Mouse (Mus musculus): ENCODE measurements around the gene Spag16.

The Spag16 gene

GRCm38 (mm10) chr1:70082208-70082878 is 255.6 kb downstream of the Spag16 start:
- DNase-seq (ENCODE audit: low read depth, low spot score): no peak

GRCm38 (mm10) chr1:70104683-70105082 is 277.9 kb downstream of the Spag16 start:
- DNase-seq (ENCODE audit: low read depth, low spot score): no peak

- no peak for DNase-seq (ENCODE audit: low read depth, low spot score)
These were observed 289.6 kb downstream of the Spag16 start for GRCm38 (mm10) chr1:70116212-70116982.

- DNase-seq (ENCODE audit: low read depth, low spot score): peak; percentile 1
These were observed 301.3 kb downstream of the Spag16 start for GRCm38 (mm10) chr1:70128035-70128434.

- DNase-seq (ENCODE audit: low read depth, low spot score): no peak
These were observed 308.8 kb downstream of the Spag16 start for GRCm38 (mm10) chr1:70135547-70135946.

- DNase-seq (ENCODE audit: low read depth, low spot score): no peak
These were observed 338.8 kb downstream of the Spag16 start for GRCm38 (mm10) chr1:70165343-70166158.

- DNase-seq (ENCODE audit: low read depth, low spot score): no peak
These were observed 353.5 kb downstream of the Spag16 start for GRCm38 (mm10) chr1:70180123-70180741.

GRCm38 (mm10) chr1:70264815-70265214 is 438.0 kb downstream of the Spag16 start:
- DNase-seq (ENCODE audit: low read depth, low spot score): no peak

- no peak for DNase-seq (ENCODE audit: low read depth, low spot score)
These were observed 439.2 kb downstream of the Spag16 start for GRCm38 (mm10) chr1:70265920-70266505.

GRCm38 (mm10) chr1:70270139-70270538 is 443.4 kb downstream of the Spag16 start:
- DNase-seq (ENCODE audit: low read depth, low spot score): no peak

GRCm38 (mm10) chr1:70272753-70273152 is 446.0 kb downstream of the Spag16 start:
- no peak for DNase-seq (ENCODE audit: low read depth, low spot score)

- no peak for DNase-seq (ENCODE audit: low read depth, low spot score)
These were observed 452.5 kb downstream of the Spag16 start for GRCm38 (mm10) chr1:70279296-70279695.

- no peak for DNase-seq (ENCODE audit: low read depth, low spot score)
These were observed 456.6 kb downstream of the Spag16 start for GRCm38 (mm10) chr1:70283388-70283787.

GRCm38 (mm10) chr1:70284140-70284539 is 457.4 kb downstream of the Spag16 start:
- no peak for DNase-seq (ENCODE audit: low read depth, low spot score)

- no peak for DNase-seq (ENCODE audit: low read depth, low spot score)
These were observed 489.5 kb downstream of the Spag16 start for GRCm38 (mm10) chr1:70316128-70316765.

GRCm38 (mm10) chr1:70320951-70321350 is 494.2 kb downstream of the Spag16 start:
- no peak for DNase-seq (ENCODE audit: low read depth, low spot score)

GRCm38 (mm10) chr1:70346179-70346578 is 519.4 kb downstream of the Spag16 start:
- DNase-seq (ENCODE audit: low read depth, low spot score): no peak

- no peak for DNase-seq (ENCODE audit: low read depth, low spot score)
These were observed 524.6 kb downstream of the Spag16 start for GRCm38 (mm10) chr1:70351371-70351770.

GRCm38 (mm10) chr1:70354014-70354413 is 527.2 kb downstream of the Spag16 start:
- DNase-seq (ENCODE audit: low read depth, low spot score): no peak

GRCm38 (mm10) chr1:70371721-70372120 is 545.0 kb downstream of the Spag16 start:
- DNase-seq (ENCODE audit: low read depth, low spot score): no peak

GRCm38 (mm10) chr1:70380096-70380495 is 553.3 kb downstream of the Spag16 start:
- DNase-seq (ENCODE audit: low read depth, low spot score): no peak

All from retina, adult 2 months (tissue).